Mouse (Mus musculus) cerebellum, adult 2 months (tissue): Measurements from ENCODE around the gene Ano2. TPM values are rescaled to one million over a fixed set of nuclear protein-coding genes. Genes with fewer than 3 reads are reported as not detected.

ENCODE experiments used
- DNase-seq, 2 experiments: peaks; one replicate each; pipeline ENCODE4 v3.0.0; 2021
- H3K27ac ChIP-seq: fragments of 200-500 bp; 2 replicates; pipeline ENCODE4 v1.5.1; 2012; ENCODE audit warnings: low read length, control low read depth, inconsistent platforms; ENCODE audit not compliant: insufficient read depth
- H3K27me3 ChIP-seq: fragments of 200-500 bp; 2 replicates; pipeline ENCODE4 v1.6.1; 2012; ENCODE audit warnings: inconsistent platforms, mild to moderate bottlenecking, low read length, moderate library complexity; ENCODE audit not compliant: control insufficient read depth, insufficient read depth
- H3K4me1 ChIP-seq: fragments of 200-500 bp; 2 replicates; pipeline ENCODE4 v1.6.1; 2011; ENCODE audit warnings: low read length; ENCODE audit not compliant: control insufficient read depth, insufficient read depth
- H3K4me3 ChIP-seq: fragments of 200-500 bp; replicated peaks from 2 replicates; pipeline ENCODE3; 2011; ENCODE audit warnings: mild to moderate bottlenecking, low read depth, low read length, control low read depth; ENCODE audit not compliant: insufficient read depth
- CTCF ChIP-seq: fragments of 200-500 bp; IDR thresholded peaks from 2 replicates; pipeline ENCODE4 v1.5.1; 2011; ENCODE audit warnings: low read depth, mild to moderate bottlenecking, control low read depth, low read length, moderate library complexity, borderline replicate concordance; ENCODE audit not compliant: insufficient read depth
- POLR2A ChIP-seq: fragments of 200-500 bp; IDR thresholded peaks from 2 replicates; pipeline ENCODE4 v1.6.1; 2011; ENCODE audit warnings: low read length, control low read depth, borderline replicate concordance; ENCODE audit not compliant: insufficient read depth
- WGBS: fragments of 180-500 bp; shearing (Covaris S2); methylation state at CpG from one replicate; pipeline ENCODE4 v1.1.7; 2018; 5-methylcytosine and 5-hydroxymethylcytosine counted together
- polyA plus RNA-seq: library from polyadenylated mRNA; depleted of rRNA; stranded (reverse); fragments of >200 nt; gene quantifications from 2 replicates; pipeline ENCODE4 v1.2.3, GENCODE M21; 2012; rRNA removed

Gene Ano2
- 0.07 and 0.57 TPM in 2 replicates for polyA plus RNA-seq

DNA sequence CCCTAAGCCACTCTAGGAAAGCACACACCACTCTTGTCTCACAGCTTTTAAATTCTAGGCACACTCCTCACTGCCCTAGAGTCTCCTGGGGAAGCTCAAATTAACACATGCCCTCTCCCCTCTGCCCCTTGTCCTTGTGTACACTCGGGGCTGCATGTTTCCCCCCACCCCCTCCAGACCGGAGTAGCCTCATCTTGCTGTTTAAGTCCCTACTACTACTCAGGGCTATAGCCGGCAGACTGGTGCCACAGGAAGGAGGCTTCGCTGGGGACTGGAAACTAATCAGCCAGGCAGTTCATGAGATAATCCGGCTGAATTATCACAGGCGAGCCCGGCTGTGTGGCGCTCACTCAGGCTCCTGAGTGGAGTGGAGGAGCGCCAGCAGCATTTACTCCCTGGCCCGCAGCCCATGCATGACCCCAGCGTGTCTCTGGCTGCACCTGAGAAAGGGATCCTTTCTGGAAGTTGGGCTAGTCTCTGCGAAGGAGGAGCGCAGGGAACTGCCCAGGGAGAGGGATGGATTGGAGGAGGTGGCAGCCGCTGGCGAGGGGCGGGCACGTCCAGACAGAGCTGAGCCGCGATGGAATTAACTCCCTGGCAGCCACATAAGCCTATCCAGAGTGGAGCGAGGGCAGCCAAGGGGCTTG lies at the start of gene Ano2:
Ano2 (plus strand) TSS at position 363 of the 647 bp plus-strand sequence.
- H3K27ac ChIP-seq: no peak within 1 kb of the TSS
- no peaks in the 10 kb centered on the region; the same call in 1 of the 2 replicates for H3K4me1 ChIP-seq
- WGBS: 2% methylated on average over 20 of the region's 20 CpGs
- peak; percentile 46 to 60 for DNase-seq
- H3K27me3 ChIP-seq: no peaks in the 10 kb centered on the region
- H3K4me3 ChIP-seq: peak within 1 kb of the TSS; percentile 21
- no peak for TF ChIP-seq CTCF
- TF ChIP-seq POLR2A: no peak

DNA sequence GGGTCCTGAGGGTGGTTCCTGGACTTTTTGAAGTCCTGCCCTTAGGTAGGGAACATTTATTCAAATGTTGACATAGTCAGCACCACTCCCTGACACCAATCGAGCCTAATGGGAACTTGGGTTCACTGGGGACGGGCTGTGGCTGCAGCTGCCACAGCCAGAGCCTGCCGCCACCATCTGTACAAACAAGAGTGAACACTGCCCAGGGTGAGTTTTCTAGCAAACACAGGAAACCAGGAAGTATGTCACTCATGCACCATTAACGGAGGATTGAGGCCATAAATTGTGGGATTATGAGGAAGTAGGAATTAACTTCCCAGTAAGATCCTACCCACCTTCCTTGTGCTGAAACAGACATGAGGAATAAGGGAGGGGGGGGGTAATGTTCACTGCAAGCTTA lies 49.7 kb upstream of the Ano2 start:
- TF ChIP-seq POLR2A (no peak), CTCF (no peak)
- WGBS: 89% methylated on average over 4 of the region's 4 CpGs
- DNase-seq: no peak
- no peaks in the 10 kb centered on the region for H3K4me1 ChIP-seq
- H3K4me3 ChIP-seq: no peak overlapping the region
- no peaks in the 10 kb centered on the region for H3K27me3 ChIP-seq
- no peak overlapping the region for H3K27ac ChIP-seq

GRCm38 (mm10) chr6:125641146-125641545 lies 49.1 kb upstream of the Ano2 start:
- no peak for DNase-seq
- no peaks in the 10 kb centered on the region for H3K4me1 ChIP-seq
- H3K4me3 ChIP-seq: no peak overlapping the region
- H3K27ac ChIP-seq: no peak overlapping the region
- TF ChIP-seq CTCF: no peak
- no peak for TF ChIP-seq POLR2A
- 40% methylated on average over 8 of the region's 8 CpGs for WGBS
- H3K27me3 ChIP-seq: no peaks in the 10 kb centered on the region

DNA sequence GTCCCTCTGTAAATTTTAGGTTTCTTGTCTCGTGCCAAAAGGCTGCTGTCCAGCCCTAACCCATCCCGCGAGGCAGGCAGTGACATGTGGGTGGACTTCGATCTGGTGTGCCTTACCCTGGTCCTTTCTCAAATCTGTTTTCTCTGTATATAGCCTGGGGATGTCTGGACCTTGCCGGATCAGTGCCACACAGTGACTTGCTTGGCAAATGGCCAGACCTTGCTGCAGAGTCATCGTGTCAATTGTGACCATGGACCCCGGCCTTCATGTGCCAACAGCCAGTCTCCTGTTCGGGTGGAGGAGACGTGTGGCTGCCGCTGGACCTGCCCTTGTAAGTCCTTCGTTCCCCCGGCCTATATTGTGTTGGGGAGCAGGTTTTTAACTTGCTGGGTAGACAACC lies 41.3 kb upstream of the Ano2 start:
- H3K27me3 ChIP-seq: no peaks in the 10 kb centered on the region
- no peak for DNase-seq
- no peak for TF ChIP-seq POLR2A
- no peak for TF ChIP-seq CTCF
- no peaks in the 10 kb centered on the region for H3K4me1 ChIP-seq
- 52% methylated on average over 12 of the region's 12 CpGs for WGBS
- H3K4me3 ChIP-seq: no peak overlapping the region
- H3K27ac ChIP-seq: no peak overlapping the region

GRCm38 (mm10) chr6:125651335-125651734 lies 38.9 kb upstream of the Ano2 start:
- Histone ChIP-seq H3K4me3 (no peak overlapping the region), H3K27ac (no peak overlapping the region), H3K4me1 (peaks cover under 1% of the 10 kb centered on the region; the same call in 1 of the 2 replicates), H3K27me3 (no peaks in the 10 kb centered on the region)
- DNase-seq: no peak
- TF ChIP-seq CTCF: no peak
- TF ChIP-seq POLR2A: no peak
- 94% methylated on average over 3 of the region's 3 CpGs for WGBS

GRCm38 (mm10) chr6:125653416-125653815 lies 36.8 kb upstream of the Ano2 start:
- 100% methylated on average over 1 of the region's 1 CpGs for WGBS

GRCm38 (mm10) chr6:125656921-125657320 lies 33.3 kb upstream of the Ano2 start:
- 11% methylated on average over 13 of the region's 13 CpGs for WGBS
- H3K4me3 ChIP-seq: no peak overlapping the region
- no peak overlapping the region for H3K27ac ChIP-seq
- TF ChIP-seq POLR2A (no peak), CTCF (no peak)
- H3K27me3 ChIP-seq: no peaks in the 10 kb centered on the region
- peak; percentile 55 to 76 for DNase-seq
- peaks cover 8% of the 10 kb centered on the region for H3K4me1 ChIP-seq

More at GRCm38 (mm10) chr6:125653416-125653815, 36.8 kb upstream of the Ano2 start:
- no peaks in the 10 kb centered on the region for H3K27me3 ChIP-seq
- DNase-seq: no peak
- H3K27ac ChIP-seq: no peak overlapping the region
- no peak overlapping the region for H3K4me3 ChIP-seq
- H3K4me1 ChIP-seq: peaks cover 8% of the 10 kb centered on the region
- TF ChIP-seq CTCF: no peak
- no peak for TF ChIP-seq POLR2A

DNA sequence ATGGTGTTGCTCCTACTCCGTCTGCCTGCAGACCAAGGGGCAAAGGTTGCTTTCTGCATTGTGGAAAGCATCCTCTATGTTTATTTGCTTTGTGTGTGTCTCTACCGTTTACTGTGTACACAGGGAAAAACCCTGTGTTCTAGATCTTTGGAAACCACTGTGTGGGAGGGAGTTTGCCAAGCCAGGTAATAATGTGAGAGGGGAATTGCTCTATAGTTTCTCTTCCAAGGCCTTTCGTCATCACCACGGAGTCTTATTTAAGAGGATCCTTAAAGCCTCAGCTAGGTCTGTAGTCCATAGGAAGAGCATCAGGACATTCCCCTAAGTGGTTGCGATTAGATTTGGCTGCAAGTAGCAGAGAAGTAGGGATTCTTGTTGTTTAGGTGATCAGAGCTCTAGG lies 32.3 kb upstream of the Ano2 start:
- WGBS: 94% methylated on average over 5 of the region's 5 CpGs
- no peak for DNase-seq
- Histone ChIP-seq H3K27ac (no peak overlapping the region), H3K4me1 (peaks cover 8% of the 10 kb centered on the region), H3K4me3 (no peak overlapping the region), H3K27me3 (no peaks in the 10 kb centered on the region)
- TF ChIP-seq POLR2A: no peak
- TF ChIP-seq CTCF: no peak
